Mouse (Mus musculus) heart, adult 2 months (tissue): ENCODE data around the gene Rapgef1. TPM values are rescaled to one million over a fixed set of nuclear protein-coding genes. Genes with fewer than 3 reads are reported as not detected.
A peak's percentile ranks its signal among the peaks of the same experiment; 100 is the strongest.

Experiments
- DNase-seq, 2 experiments: peaks; one replicate each; pipeline ENCODE4 v3.0.0; 2021
- H3K27ac ChIP-seq: fragments of 200-600 bp; 2 replicates; pipeline ENCODE4 v1.8.1; 2022
- H3K27me3 ChIP-seq: fragments of 200-500 bp; 2 replicates; pipeline ENCODE4 v1.6.1; 2012; ENCODE audit warnings: mild to moderate bottlenecking, low read length, inconsistent platforms, mixed read lengths; ENCODE audit not compliant: control insufficient read depth, insufficient read depth
- H3K36me3 ChIP-seq: fragments of 200-500 bp; 2 replicates; pipeline ENCODE4 v1.6.1; 2012; ENCODE audit warnings: low read length, inconsistent platforms; ENCODE audit not compliant: control insufficient read depth, insufficient read depth
- H3K4me1 ChIP-seq: fragments of 200-500 bp; 2 replicates; pipeline ENCODE4 v1.6.1; 2011; ENCODE audit warnings: low read length; ENCODE audit not compliant: control insufficient read depth, insufficient read depth
- H3K4me3 ChIP-seq: fragments of 200-600 bp; 2 replicates; pipeline ENCODE4 v1.8.1; 2022
- H3K79me2 ChIP-seq: fragments of 200-500 bp; replicated peaks from 2 replicates; pipeline ENCODE4 v1.6.1; 2012; ENCODE audit warnings: mild to moderate bottlenecking, inconsistent platforms, low read length, moderate library complexity, mixed read lengths; ENCODE audit not compliant: control insufficient read depth, insufficient read depth
- H3K9ac ChIP-seq: fragments of 200-500 bp; 2 replicates; pipeline ENCODE4 v1.6.1; 2012; ENCODE audit warnings: low read depth, mild to moderate bottlenecking, control low read depth, inconsistent platforms, low read length, mixed read lengths
- CTCF ChIP-seq: fragments of 200-600 bp; IDR thresholded peaks from 2 replicates; pipeline ENCODE4 v1.8.1; 2022; ENCODE audit warnings: antibody characterized with exemption, mild to moderate bottlenecking, moderate library complexity
- EP300 ChIP-seq: fragments of 200-500 bp; IDR thresholded peaks from 2 replicates; pipeline ENCODE4 v1.6.1; 2011; ENCODE audit warnings: low read depth, low read length, control low read depth; ENCODE audit not compliant: insufficient read depth
- POLR2A ChIP-seq: fragments of 200-500 bp; IDR thresholded peaks from 2 replicates; pipeline ENCODE4 v1.6.1; 2011; ENCODE audit warnings: mild to moderate bottlenecking, low read depth, low read length, control low read depth; ENCODE audit not compliant: insufficient read depth
- WGBS: fragments of 180-500 bp; shearing (Covaris S2); methylation state at CpG from one replicate; pipeline ENCODE4 v1.1.7; 2018; 5-methylcytosine and 5-hydroxymethylcytosine counted together
- intact Hi-C: fragments of 180-260 bp; cut with DNase I; formaldehyde crosslinking; loops from one replicate; pipeline ENCODE4 v1.15.1; 2025
- polyA plus RNA-seq: library from polyadenylated mRNA; depleted of rRNA; stranded (reverse); fragments of >200 nt; gene quantifications from 2 replicates; pipeline ENCODE4 v1.2.3, GENCODE M21; 2012
- total RNA-seq, 2 experiments: library from RNA; stranded (reverse); gene quantifications; 2 replicates each; pipeline ENCODE4 v1.2.3; 2021

The Rapgef1 gene
- total and polyA plus RNA-seq, 3 experiments, result 65.0 to 116 (median 96.7) TPM

GRCm38 (mm10) chr2:29674087-29674486, 54.6 kb downstream of the Rapgef1 start:
- intact Hi-C loops, result no loop called here
- H3K9ac ChIP-seq, result no peak overlapping the region
- WGBS, result 69% methylated on average over 11 of the region's 11 CpGs
- peaks cover 47% of the 10 kb centered on the region for H3K36me3 ChIP-seq
- DNase-seq, result no peak
- H3K4me3 ChIP-seq, result no peak overlapping the region
- H3K27me3 ChIP-seq, result no peaks in the 10 kb centered on the region
- peaks cover 4% of the 10 kb centered on the region for H3K79me2 ChIP-seq
- no peak overlapping the region for H3K27ac ChIP-seq
- TF ChIP-seq EP300, result no peak
- TF ChIP-seq CTCF, result no peak
- no peak for TF ChIP-seq POLR2A
- H3K4me1 ChIP-seq, result peaks cover 44% of the 10 kb centered on the region

GRCm38 (mm10) chr2:29674545-29674944, 55.0 kb downstream of the Rapgef1 start:
- Histone ChIP-seq H3K27me3 (no peaks in the 10 kb centered on the region), H3K36me3 (peaks cover 47% of the 10 kb centered on the region), H3K9ac (no peak overlapping the region), H3K4me3 (no peak overlapping the region), H3K79me2 (peaks cover 4% of the 10 kb centered on the region), H3K4me1 (peaks cover 43% of the 10 kb centered on the region), H3K27ac (no peak overlapping the region)
- intact Hi-C loops, result no loop called here
- TF ChIP-seq CTCF (no peak), EP300 (no peak), POLR2A (no peak)
- WGBS, result 47% methylated on average over 2 of the region's 2 CpGs
- DNase-seq, result no peak

DNA sequence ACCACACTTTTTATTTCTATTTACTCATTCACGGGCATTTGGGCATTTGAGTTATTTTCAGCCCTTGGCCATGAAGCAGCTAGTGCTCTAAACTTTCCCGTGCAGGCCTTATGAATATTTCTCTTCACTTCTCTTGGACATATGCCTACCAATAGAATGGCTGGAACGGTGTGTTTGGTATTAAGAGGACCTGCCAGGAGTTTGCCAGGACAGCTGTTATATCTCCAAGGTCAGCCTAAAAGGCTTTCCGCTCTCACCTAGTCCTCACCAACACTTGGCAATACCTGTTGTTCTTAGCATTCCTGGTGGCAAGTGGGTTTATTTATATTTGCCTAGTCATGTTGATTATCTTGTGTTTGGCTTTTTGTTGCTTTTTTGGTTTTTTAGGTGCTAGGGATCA, 56.3 kb downstream of the Rapgef1 start:
- intact Hi-C loops, result no loop called here
- H3K27ac ChIP-seq, result peak overlapping the region; percentile 72
- peaks cover 38% of the 10 kb centered on the region for H3K4me1 ChIP-seq
- WGBS, result 19% methylated on average over 4 of the region's 4 CpGs
- peaks cover 9% of the 10 kb centered on the region for H3K79me2 ChIP-seq
- no peak overlapping the region for H3K4me3 ChIP-seq
- no peak for TF ChIP-seq POLR2A
- TF ChIP-seq EP300, result no peak
- no peak for TF ChIP-seq CTCF
- DNase-seq, result peak in 1 of 2 experiments; percentile 21
- H3K27me3 ChIP-seq, result no peaks in the 10 kb centered on the region
- peaks cover 38% of the 10 kb centered on the region for H3K36me3 ChIP-seq
- H3K9ac ChIP-seq, result no peak overlapping the region

GRCm38 (mm10) chr2:29676513-29676912, 57.0 kb downstream of the Rapgef1 start:
- Histone ChIP-seq H3K36me3 (peaks cover 35% of the 10 kb centered on the region), H3K79me2 (peaks cover 9% of the 10 kb centered on the region), H3K4me1 (peaks cover 32% of the 10 kb centered on the region), H3K27ac (peak overlapping the region; percentile 72), H3K9ac (0 out of 2 replicates have a peak overlapping the region, but pooled peaks have one; percentile 16), H3K4me3 (no peak overlapping the region), H3K27me3 (no peaks in the 10 kb centered on the region)
- intact Hi-C loops, result no loop called here
- 32% methylated on average over 6 of the region's 6 CpGs for WGBS
- no peak for DNase-seq
- no peak for TF ChIP-seq EP300
- no peak for TF ChIP-seq CTCF
- TF ChIP-seq POLR2A, result no peak

GRCm38 (mm10) chr2:29677842-29678241, 58.3 kb downstream of the Rapgef1 start:
- Histone ChIP-seq H3K27ac (peak overlapping the region; percentile 29), H3K36me3 (peaks cover 28% of the 10 kb centered on the region), H3K27me3 (no peaks in the 10 kb centered on the region), H3K4me3 (no peak overlapping the region), H3K79me2 (peaks cover 9% of the 10 kb centered on the region), H3K9ac (no peak overlapping the region), H3K4me1 (peaks cover 24% of the 10 kb centered on the region)
- intact Hi-C loops, result no loop called here
- WGBS, result 64% methylated on average over 5 of the region's 5 CpGs
- no peak for DNase-seq
- TF ChIP-seq EP300, result no peak
- TF ChIP-seq CTCF, result no peak
- TF ChIP-seq POLR2A, result no peak

DNA sequence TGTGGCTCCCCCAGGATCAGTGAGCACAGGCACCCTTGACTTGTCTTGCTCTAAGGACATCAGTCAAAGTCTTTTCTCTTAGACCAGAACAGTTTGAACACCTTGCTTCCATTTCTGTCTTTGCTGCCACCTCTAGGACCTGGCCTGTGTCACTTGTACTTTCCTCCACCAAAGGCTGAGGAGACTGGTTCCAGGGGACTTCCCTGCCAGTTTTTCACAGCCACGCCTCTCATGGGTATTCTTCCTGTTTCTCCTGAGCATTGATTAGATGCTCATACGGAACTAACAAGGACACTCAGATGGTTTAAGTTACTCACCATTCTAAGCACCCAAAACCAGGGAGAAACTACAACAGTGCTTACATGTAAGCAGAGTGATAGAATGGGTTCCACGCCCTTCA, 59.0 kb downstream of the Rapgef1 start:
- intact Hi-C loops, result no loop called here
- Histone ChIP-seq H3K4me3 (no peak overlapping the region), H3K36me3 (peaks cover 25% of the 10 kb centered on the region), H3K4me1 (peaks cover 22% of the 10 kb centered on the region), H3K27me3 (no peaks in the 10 kb centered on the region), H3K79me2 (peaks cover 10% of the 10 kb centered on the region), H3K9ac (no peak overlapping the region), H3K27ac (peak overlapping the region; percentile 29; the same call in 1 of the 2 replicates)
- TF ChIP-seq POLR2A (no peak), EP300 (no peak), CTCF (no peak)
- DNase-seq, result no peak
- 47% methylated on average over 3 of the region's 3 CpGs for WGBS
